Mouse (Mus musculus) kidney, embryonic 14.5 days (tissue): ENCODE results near the gene Arhgap6. TPM values are rescaled to one million over a fixed set of nuclear protein-coding genes. Genes with fewer than 3 reads are reported as not detected.

Source experiments
- ATAC-seq: fragments of 200-750 bp; cut with Nextera tagmentation; 2 replicates; pipeline ENCODE4 v1.8.0; 2017; ENCODE audit warnings: moderate number of reproducible peaks, mild to moderate bottlenecking, moderate TSS enrichment, moderate library complexity; ENCODE audit not compliant: low FRiP score, low TSS enrichment
- H3K27ac ChIP-seq: fragments of 300-500 bp; sonication (generic); 2 replicates; pipeline ENCODE4 v1.5.1; 2014; ENCODE audit warnings: low read depth, mild to moderate bottlenecking, low read length, moderate library complexity, mixed read lengths
- H3K27me3 ChIP-seq: fragments of 300-500 bp; sonication (generic); 2 replicates; pipeline ENCODE4 v1.6.1; 2014; ENCODE audit warnings: mild to moderate bottlenecking, low read length; ENCODE audit not compliant: control insufficient read depth, insufficient read depth
- H3K36me3 ChIP-seq: fragments of 300-500 bp; sonication (generic); 2 replicates; pipeline ENCODE4 v1.6.1; 2014; ENCODE audit warnings: low read length, mixed read lengths; ENCODE audit not compliant: control insufficient read depth, insufficient read depth
- H3K4me1 ChIP-seq: fragments of 300-500 bp; sonication (generic); 2 replicates; pipeline ENCODE4 v1.6.1; 2014; ENCODE audit warnings: low read length, mixed read lengths; ENCODE audit not compliant: control insufficient read depth, insufficient read depth
- H3K4me2 ChIP-seq: fragments of 300-500 bp; sonication (generic); replicated peaks from 2 replicates; pipeline ENCODE4 v1.6.1; 2014; ENCODE audit warnings: low read depth, mild to moderate bottlenecking, low read length
- H3K4me3 ChIP-seq: fragments of 300-500 bp; sonication (generic); 2 replicates; pipeline ENCODE4 v1.5.1; 2014; ENCODE audit warnings: mild to moderate bottlenecking, low read length
- H3K9ac ChIP-seq: fragments of 300-500 bp; sonication (generic); 2 replicates; pipeline ENCODE4 v1.6.1; 2014; ENCODE audit warnings: low read depth, mild to moderate bottlenecking, low read length, moderate library complexity
- H3K9me3 ChIP-seq: fragments of 300-500 bp; sonication (generic); 2 replicates; pipeline ENCODE4 v1.6.1; 2016; ENCODE audit warnings: low read length; ENCODE audit not compliant: control insufficient read depth
- WGBS: fragments of 180-500 bp; shearing (Covaris S2); extraction: QIAGEN DNeasy Blood & Tissue Kit; methylation state at CpG from one replicate; pipeline ENCODE4 v1.1.7; 2014; 5-methylcytosine and 5-hydroxymethylcytosine counted together
- polyA plus RNA-seq: library from polyadenylated mRNA; unstranded; fragments of >200 nt; fragmentation: Nextera tagmentation; extraction: Ambion mirVana; gene quantifications from 2 replicates; pipeline ENCODE4 v1.2.1, GENCODE M21; 2014

Arhgap6 gene
- polyA plus RNA-seq, 1 experiment from 2014 or later, result 3.0 TPM

DNA sequence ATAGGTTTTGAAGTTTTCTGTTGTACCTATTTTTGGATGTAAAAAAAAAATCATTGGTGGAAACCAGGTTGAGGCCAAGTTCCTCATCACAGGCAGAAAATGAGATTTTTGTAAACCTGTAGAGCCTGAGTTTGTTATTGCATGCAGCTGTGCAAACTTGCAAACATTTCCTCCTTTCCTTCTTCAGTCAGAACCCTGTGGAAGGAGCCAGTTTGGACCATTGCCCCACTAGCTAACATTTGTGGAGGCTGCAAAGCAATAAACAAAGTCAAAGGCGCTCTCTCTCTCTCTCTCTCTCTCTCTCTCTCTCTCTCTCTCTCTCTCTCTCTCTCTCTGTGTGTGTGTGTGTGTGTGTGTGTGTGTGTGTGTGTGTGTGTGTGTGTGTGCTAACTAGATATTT lies 378.9 kb downstream of the Arhgap6 start:
- H3K36me3 ChIP-seq, result no peaks in the 10 kb centered on the region
- no peaks in the 10 kb centered on the region for H3K9me3 ChIP-seq
- WGBS, result 56% methylated on average over 1 of the region's 1 CpGs
- H3K27me3 ChIP-seq, result no peaks in the 10 kb centered on the region
- H3K4me2 ChIP-seq, result no peak overlapping the region
- no peaks in the 10 kb centered on the region for H3K4me1 ChIP-seq
- ATAC-seq, result no peak
- no peak overlapping the region for H3K27ac ChIP-seq
- no peak overlapping the region for H3K9ac ChIP-seq
- H3K4me3 ChIP-seq, result no peak overlapping the region

GRCm38 (mm10) chrX:169178634-169179033 lies 383.7 kb downstream of the Arhgap6 start:
- Histone ChIP-seq H3K27me3 (no peaks in the 10 kb centered on the region), H3K27ac (no peak overlapping the region), H3K4me2 (no peak overlapping the region), H3K4me1 (no peaks in the 10 kb centered on the region), H3K4me3 (no peak overlapping the region), H3K36me3 (no peaks in the 10 kb centered on the region), H3K9me3 (no peaks in the 10 kb centered on the region), H3K9ac (no peak overlapping the region)
- 85% methylated on average over 2 of the region's 2 CpGs for WGBS
- ATAC-seq, result no peak

GRCm38 (mm10) chrX:169187100-169187499 lies 392.2 kb downstream of the Arhgap6 start, which contains the start of gene Amelx:
TSS of gene Amelx (minus strand) at chrX:169187200.
- Histone ChIP-seq H3K4me1 (no peaks in the 10 kb centered on the region), H3K9me3 (no peaks in the 10 kb centered on the region), H3K4me2 (no peak within 1 kb of the TSS), H3K36me3 (no peaks in the 10 kb centered on the region), H3K27me3 (no peaks in the 10 kb centered on the region), H3K4me3 (no peak within 1 kb of the TSS), H3K27ac (no peak within 1 kb of the TSS), H3K9ac (no peak within 1 kb of the TSS)
- 88% methylated on average over 5 of the region's 5 CpGs for WGBS
- ATAC-seq, result no peak

DNA sequence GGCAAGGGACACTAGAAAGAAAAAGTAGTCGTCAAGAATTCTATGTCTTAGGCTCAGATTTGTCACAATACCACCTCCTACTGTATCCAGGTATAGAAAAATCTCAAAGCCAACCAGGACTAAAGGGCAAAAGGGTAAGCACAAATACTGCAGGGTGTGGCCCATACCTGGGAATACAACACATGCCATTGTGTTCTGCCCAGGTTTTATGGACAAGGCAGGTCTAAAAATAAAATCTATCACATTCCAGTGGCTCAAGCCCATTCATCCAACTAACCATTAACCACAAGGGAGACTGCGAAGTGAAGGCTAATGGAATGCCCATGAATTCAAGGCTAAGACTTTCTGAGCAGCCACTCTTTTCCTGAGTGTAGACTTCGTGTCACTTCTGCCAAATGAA lies 415.1 kb downstream of the Arhgap6 start:
- no peak for ATAC-seq
- Histone ChIP-seq H3K4me3 (no peak overlapping the region), H3K27ac (no peak overlapping the region), H3K9ac (no peak overlapping the region), H3K27me3 (no peaks in the 10 kb centered on the region; the same call in 1 of the 2 replicates), H3K4me2 (no peak overlapping the region), H3K4me1 (no peaks in the 10 kb centered on the region), H3K9me3 (no peaks in the 10 kb centered on the region), H3K36me3 (no peaks in the 10 kb centered on the region)
- WGBS, result 75% methylated on average over 3 of the region's 3 CpGs

GRCm38 (mm10) chrX:169220064-169220463 lies 425.2 kb downstream of the Arhgap6 start:
- Histone ChIP-seq H3K4me1 (no peaks in the 10 kb centered on the region), H3K9me3 (no peaks in the 10 kb centered on the region), H3K9ac (no peak overlapping the region), H3K27me3 (no peaks in the 10 kb centered on the region; the same call in 1 of the 2 replicates), H3K4me3 (no peak overlapping the region), H3K4me2 (no peak overlapping the region), H3K27ac (no peak overlapping the region), H3K36me3 (no peaks in the 10 kb centered on the region)
- ATAC-seq, result no peak
- WGBS, result 67% methylated on average over 8 of the region's 8 CpGs

DNA sequence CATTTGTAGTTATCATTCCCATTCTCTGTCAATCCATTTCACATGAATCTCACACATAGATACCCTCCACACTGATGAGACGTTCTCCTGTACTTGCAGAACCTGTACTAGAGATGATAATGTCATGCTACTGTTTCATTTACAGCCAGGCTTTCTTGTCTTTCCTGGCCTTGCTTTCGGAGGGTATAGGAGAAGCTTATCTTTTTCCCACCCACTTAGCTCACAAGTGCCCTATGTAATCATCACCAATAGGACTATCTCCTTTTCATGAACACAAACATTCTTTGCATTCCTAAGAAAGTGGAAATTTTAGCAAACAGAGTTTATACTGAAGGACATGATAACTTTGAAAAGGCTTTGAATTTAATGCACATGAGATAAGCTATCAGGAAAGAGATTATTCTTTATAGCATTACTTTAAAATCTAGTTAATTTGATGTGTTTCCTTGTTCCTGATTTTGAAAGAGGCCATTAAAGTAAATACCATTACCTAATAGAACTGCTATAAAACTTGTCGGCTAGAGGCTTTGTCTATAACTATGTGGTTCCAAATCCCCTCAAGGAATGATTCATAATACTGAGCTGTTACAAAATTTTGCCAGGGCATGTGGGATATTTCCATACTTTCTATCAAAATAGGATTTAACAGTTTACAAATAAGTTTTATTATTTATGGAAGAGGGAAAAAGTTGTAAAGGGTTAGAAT lies 427.6 kb downstream of the Arhgap6 start:
- no peak for ATAC-seq
- no peaks in the 10 kb centered on the region for H3K9me3 ChIP-seq
- H3K27ac ChIP-seq, result no peak overlapping the region
- no peak overlapping the region for H3K4me3 ChIP-seq
- no peak overlapping the region for H3K9ac ChIP-seq
- no peak overlapping the region for H3K4me2 ChIP-seq
- no peaks in the 10 kb centered on the region for H3K36me3 ChIP-seq
- no peaks in the 10 kb centered on the region for H3K4me1 ChIP-seq
- 67% methylated on average over 3 of the region's 3 CpGs for WGBS
- no peaks in the 10 kb centered on the region; the same call in 1 of the 2 replicates for H3K27me3 ChIP-seq

GRCm38 (mm10) chrX:169255915-169256314 lies 461.0 kb downstream of the Arhgap6 start:
- H3K9ac ChIP-seq, result no peak overlapping the region
- H3K4me1 ChIP-seq, result no peaks in the 10 kb centered on the region
- no peak overlapping the region for H3K27ac ChIP-seq
- H3K4me3 ChIP-seq, result no peak overlapping the region
- H3K4me2 ChIP-seq, result no peak overlapping the region
- ATAC-seq, result no peak
- H3K9me3 ChIP-seq, result no peaks in the 10 kb centered on the region
- H3K27me3 ChIP-seq, result no peaks in the 10 kb centered on the region
- 74% methylated on average over 1 of the region's 1 CpGs for WGBS
- no peaks in the 10 kb centered on the region for H3K36me3 ChIP-seq

DNA sequence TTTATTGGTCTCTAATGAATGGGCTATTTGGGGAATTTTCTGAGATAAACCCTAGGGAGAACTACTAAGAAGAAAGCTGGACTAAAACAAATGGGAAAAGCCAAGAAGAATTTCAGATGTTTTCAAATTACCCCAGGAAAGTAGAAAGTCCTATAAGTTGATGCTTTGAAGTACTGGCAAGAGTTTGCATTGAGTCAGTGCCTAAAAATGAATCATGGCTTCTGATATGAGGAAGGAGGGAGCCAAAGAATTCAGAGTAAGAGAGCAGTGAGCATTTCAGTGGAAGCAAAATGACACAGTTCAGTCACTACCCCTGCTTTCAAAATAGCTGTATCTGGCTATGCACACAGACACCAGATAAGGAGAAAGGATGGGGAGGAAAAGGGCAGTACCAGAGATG lies 461.8 kb downstream of the Arhgap6 start:
- no peak for ATAC-seq
- Histone ChIP-seq H3K9me3 (no peaks in the 10 kb centered on the region), H3K36me3 (no peaks in the 10 kb centered on the region), H3K9ac (no peak overlapping the region), H3K4me2 (no peak overlapping the region), H3K27me3 (no peaks in the 10 kb centered on the region), H3K27ac (no peak overlapping the region), H3K4me3 (no peak overlapping the region), H3K4me1 (no peaks in the 10 kb centered on the region)

DNA sequence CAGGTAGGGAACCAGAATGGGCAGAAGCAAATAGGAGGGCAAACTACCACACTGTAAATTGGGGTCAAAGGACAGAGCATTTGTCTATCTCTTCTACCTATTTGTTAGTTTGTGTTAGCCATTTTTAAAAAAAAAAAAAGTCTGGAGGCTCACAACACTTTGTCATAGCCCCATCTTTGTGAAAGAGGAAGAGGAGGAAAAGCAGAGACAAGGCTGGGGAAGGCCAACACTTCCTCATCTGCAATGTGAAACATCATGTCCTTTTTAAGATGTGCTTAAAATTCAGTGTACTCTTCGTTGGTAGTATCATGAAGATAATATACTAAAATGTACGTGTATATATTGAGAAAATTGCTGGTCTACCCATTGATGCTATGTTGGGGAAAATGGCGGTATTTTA lies 466.1 kb downstream of the Arhgap6 start:
- H3K9me3 ChIP-seq, result no peaks in the 10 kb centered on the region
- no peak overlapping the region for H3K27ac ChIP-seq
- H3K4me2 ChIP-seq, result no peak overlapping the region
- H3K36me3 ChIP-seq, result no peaks in the 10 kb centered on the region
- H3K4me1 ChIP-seq, result no peaks in the 10 kb centered on the region
- WGBS, result 75% methylated on average over 3 of the region's 3 CpGs
- ATAC-seq, result no peak
- H3K4me3 ChIP-seq, result no peak overlapping the region
- H3K9ac ChIP-seq, result no peak overlapping the region
- H3K27me3 ChIP-seq, result no peaks in the 10 kb centered on the region
